Mouse (Mus musculus): ENCODE results near the gene Lct.
"Not testable (repeated sequence)": the region's sequence is repeated elsewhere in the genome, so short reads cannot be mapped to it uniquely, and the experiment has no call there.

The Lct gene

DNA sequence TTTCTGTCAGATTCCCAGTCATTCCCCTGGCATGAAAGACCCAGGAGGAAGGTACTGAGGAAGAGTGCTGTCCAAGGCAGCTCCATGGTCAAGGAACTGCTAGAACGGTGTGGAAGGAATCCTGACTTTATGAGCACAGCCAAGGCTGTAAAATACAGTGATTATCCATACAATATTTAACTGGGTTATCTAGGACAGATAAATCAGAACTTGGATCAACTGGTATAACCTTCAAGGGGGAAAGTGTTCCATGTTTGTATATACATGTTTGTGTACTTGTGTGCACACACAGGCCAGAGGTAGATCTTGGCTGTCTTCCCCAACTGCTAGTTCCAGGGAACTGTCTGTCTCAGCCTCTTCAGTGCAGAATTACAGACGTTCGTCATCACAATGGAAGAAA is at the start of gene Lct:
Lct (minus strand) TSS at position 101 of the 400 bp plus-strand sequence.
- DNase-seq (ENCODE audit: low spot score in 2 of 2), result no peak

DNA sequence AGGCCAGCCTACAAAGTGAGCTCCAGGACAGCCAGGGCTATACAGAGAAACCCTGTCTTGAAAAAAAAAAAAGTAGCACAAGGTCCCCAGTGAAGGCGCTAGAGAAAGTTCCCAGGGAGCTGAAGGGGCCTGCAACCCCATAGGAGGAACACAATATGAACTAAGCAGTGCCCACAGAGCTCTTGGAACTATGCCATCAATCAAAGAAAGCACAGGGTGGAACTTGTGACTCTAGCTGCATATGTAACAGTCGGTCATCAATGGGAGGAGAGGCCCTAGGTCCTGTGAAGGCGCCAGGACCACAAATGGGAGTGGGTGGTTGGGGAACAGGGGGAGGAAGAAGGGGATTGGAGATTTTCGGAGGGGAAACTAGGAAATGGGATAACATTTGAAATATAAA is 48.7 kb upstream of the Lct start:
- DNase-seq (ENCODE audit: low spot score in 2 of 2), result no peak

DNA sequence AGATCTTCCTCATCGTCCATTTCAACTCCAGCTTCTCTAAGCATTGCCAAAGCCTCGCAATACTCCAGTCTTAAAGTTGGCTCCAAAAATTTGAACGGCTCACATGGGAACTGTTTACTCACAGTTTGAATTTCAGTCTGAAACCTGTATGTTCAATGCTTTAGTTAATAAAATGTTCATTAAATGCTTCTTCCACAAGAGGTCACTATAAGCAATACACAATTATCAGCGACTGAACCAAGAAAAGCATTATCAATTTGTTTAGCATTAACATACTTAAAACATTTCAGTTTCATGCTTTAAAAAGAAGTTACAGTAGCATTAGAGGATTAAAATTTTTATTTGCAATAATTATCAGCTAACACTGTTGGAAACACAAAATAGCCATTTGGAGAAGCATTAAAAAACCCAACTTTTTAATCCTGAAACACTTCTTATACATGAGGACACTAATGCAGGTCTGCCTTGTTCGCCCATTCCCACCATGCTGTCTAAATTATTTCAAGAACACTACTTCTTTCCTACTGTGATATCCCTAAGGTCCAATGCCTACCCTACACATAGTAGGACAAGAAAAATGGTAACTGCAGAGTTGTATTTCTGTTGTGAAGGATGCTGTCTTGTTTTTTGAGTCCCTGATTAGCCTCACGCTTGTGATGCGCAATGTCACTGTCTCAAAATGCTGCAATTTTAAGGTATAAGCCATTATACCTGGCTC is 44.2 kb upstream of the Lct start:
- DNase-seq (ENCODE audit: low spot score in 2 of 2), result no peak

DNA sequence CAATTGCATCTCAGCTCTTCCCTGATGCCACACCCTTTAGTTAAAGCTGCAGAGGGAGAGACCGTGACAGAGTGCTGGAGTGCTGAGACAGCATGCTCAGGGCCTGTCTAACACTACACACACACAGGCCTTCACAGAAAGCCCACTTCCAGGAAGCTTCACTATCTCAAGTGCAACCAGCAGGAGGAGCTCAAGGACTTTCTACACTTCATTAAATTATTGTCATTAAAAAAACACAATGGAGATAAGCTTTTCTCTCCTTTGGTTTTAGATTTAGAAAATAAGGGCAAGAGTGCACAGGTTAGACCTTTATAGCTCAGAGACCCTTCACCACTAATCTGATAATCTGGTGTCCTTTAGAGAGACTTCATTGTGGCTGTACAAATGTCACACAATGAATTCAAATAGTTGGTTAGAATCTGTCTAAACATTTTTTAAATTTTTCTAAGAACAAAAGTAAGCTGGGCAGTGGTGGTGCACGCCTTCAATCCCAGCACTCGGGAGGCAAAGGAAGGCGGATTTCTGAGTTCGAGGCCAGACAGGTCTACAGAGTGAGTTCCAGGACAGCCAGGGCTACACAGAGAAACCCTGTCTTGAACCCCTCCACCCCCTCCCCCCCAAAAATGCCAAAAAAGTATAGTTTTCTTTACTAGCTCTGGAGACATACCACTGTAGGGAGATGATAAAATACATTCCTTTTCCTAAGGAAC is 40.8 kb upstream of the Lct start:
- DNase-seq (ENCODE audit: low spot score in 2 of 2), result peak; percentile 57 to 60

DNA sequence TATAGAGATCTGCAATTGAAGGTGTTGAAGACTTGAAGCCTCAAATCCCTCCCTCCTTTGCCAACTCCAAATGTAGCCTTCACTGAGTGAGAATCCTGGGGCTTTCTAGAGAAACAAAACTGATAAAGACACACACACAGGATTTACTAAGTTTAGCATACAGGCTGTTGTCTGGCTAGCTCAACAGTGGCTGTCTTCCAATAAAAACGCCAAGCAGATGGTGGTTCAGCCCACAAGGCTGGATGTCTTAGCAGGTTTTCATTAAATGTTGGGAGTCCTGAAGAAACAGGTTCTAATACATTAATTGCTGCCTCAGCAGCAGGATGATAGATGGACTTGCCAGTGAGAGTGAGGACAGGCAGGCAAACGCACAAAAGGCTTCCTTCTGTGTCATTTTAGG is 32.5 kb upstream of the Lct start:
- peak; percentile 58 to 71 for DNase-seq (ENCODE audit: low spot score in 2 of 2)

GRCm38 (mm10) chr1:128359554-128360376 is 31.6 kb upstream of the Lct start, which contains the start of gene Mcm6:
Gene Mcm6 (minus strand): TSS chr1:128359664.
- peak; percentile 92 to 93 for DNase-seq (ENCODE audit: low spot score in 2 of 2)

- peak in 1 of 2 experiments; percentile 23 for DNase-seq (ENCODE audit: low spot score in 2 of 2)
Measured at GRCm38 (mm10) chr1:128358916-128359553, 30.9 kb upstream of the Lct start.

- DNase-seq (ENCODE audit: low spot score in 2 of 2), result no peak
Measured at GRCm38 (mm10) chr1:128358276-128358675, 30.2 kb upstream of the Lct start.

DNA sequence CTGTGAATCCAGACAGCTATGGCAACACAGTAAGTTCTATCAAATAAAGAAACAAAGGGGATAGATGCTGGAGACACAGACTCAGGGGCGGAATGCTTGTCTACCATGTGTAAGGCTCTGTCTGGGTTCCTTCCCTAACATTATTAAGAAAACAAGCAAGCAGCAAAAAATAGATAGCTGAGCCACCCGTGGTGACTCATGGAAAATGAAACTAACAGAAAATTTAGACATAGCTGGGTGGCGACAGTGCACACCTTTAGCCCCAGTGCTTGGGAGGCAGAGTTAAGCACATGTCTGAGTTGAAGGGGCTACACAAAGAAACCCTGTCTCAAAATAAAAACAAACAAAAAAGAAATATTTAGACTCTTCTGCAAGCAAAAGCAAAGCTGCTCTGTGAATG is 29.3 kb upstream of the Lct start:
- DNase-seq (ENCODE audit: low spot score in 2 of 2), result no peak

DNA sequence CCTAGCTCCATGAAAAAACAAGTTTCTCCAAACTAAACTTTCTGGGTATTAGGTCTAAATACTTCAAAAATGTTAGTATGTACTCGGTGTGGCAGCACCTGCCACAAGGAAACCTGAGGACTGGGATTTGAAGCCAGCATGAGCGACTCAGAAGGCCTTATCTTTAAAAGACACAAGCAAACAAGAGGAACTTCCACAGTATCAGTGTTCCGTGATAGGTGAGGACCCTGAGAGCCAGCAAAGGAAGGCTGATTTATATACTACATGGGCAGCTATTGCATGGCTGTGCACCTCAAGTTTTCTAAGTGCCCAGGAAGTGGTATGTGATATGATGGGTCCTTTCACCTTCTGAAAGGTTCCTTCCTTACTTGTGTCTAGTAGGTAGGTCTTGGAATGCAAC is 25.0 kb upstream of the Lct start:
- DNase-seq (ENCODE audit: low spot score in 2 of 2), result no peak

GRCm38 (mm10) chr1:128344232-128344631 is 16.1 kb upstream of the Lct start:
- no peak for DNase-seq (ENCODE audit: low spot score in 2 of 2)

GRCm38 (mm10) chr1:128337708-128338320 is 9.7 kb upstream of the Lct start:
- no peak for DNase-seq (ENCODE audit: low spot score in 2 of 2)

- DNase-seq (ENCODE audit: low spot score in 2 of 2), result no peak
Measured at GRCm38 (mm10) chr1:128330313-128330712, 2.2 kb upstream of the Lct start.

DNA sequence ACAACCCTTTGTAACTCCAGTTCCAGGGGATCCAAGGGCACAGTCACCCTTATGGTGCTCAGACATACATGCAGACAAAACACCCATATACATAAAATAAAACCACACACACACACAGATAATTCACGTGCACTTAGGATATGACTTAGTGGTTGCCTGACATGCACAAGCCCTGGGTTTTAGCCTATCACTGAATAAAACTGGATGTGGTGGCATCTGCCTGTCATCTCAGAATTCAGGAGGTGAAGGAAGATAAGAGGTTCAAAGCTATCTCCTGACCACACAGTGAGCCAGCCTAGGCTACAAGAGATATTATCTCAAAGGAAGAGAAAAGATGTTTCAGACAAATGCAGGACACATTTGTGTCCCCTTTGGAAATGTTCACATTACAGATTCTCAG is 953 bp downstream of the Lct start:
- DNase-seq (ENCODE audit: low spot score in 2 of 2), result no peak

- DNase-seq (ENCODE audit: low spot score in 2 of 2), result no peak
Measured at GRCm38 (mm10) chr1:128324776-128325175, 3.3 kb downstream of the Lct start.

DNA sequence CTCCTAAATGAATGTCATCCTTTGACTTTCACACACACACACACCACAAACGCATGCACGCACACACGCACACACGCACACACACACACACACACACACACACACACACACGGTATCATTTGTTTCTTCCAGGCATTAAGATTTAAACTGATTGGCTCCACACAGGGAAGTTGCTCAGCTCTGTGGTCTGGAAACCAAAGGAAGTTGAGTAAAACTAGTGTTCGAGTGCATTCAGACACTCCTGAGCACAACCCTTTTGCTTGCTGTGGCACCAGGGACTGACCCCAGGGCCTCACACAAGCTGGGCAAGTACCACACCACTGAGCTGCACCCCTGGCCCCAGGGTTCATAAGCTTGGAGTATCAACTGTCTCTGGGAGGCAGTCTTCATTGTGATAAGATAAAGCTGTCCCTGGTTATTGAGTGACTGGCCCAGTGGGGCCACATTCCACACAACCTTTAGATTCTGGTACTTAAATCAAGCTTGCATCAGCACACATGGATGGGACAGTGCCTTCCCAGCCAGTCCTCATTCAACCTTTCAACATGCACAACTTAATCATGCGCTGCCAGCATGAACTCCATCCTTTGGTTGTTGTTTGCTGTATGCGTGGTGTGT is 5.0 kb downstream of the Lct start:
- DNase-seq (ENCODE audit: low spot score in 2 of 2), result no peak

GRCm38 (mm10) chr1:128319266-128319665 is 8.9 kb downstream of the Lct start:
- not testable (repeated sequence) for DNase-seq (ENCODE audit: low spot score in 2 of 2)

DNA sequence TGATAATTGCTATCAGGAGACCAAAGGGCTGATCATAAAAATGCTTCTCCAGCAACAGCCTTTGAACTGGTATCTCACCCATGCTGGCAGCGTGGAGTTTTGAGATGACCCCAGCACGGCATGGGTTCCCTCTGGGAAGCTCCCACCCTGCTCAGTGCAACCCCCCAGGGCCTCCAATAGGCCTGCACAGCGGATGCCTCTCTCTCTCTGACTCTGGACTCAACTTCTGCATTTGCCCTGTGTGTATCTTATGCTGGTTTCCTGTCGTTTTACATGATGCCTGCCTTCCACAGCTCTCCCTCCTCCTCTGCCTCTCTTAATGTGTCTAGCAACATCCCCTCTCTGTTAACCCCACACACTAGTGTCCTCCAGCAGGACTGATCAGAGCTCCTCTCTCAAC is 13.5 kb downstream of the Lct start:
- no peak for DNase-seq (ENCODE audit: low spot score in 2 of 2)

DNA sequence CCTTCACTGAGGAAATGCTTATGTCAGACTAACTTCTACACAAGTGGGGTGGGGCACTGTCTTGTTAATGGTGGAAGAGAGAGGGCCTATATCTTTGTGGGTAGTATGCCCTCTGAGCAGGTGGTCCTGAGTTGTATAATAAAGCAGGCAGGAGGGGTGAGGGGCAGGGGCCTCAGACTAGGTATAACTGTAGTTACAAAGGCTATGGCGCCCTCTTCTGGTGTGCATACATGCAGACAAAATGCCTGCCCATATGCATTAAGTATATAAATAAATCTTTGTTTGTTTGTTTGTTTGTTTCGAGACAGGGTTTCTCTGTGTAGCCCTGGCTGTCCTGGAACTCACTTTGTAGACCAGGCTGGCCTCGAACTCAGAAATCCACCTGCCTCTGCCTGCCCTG is 19.1 kb downstream of the Lct start:
- DNase-seq (ENCODE audit: low spot score in 2 of 2), result no peak

DNA sequence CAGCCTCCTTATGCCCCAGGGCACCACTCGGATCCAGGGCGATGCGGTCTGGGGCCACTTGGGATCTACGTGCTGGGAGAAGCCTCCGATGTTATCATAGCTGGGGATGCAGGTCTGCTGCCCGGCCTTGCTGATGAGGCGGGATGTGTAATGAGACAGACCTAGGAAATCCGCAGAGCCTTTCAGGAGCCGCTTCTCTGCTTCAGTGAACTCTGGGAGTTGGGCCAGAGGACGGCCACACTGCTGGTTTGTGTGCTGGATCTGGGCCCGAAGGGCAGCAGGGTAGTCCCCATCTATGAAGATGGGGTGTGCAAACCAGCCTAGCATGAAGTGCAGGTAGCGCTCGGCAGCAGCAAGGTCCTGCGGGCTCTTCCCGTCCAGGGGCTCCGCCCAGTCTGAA is 24.2 kb downstream of the Lct start:
- peak in 1 of 2 experiments; percentile 22 for DNase-seq (ENCODE audit: low spot score in 2 of 2)

Data from right cerebral cortex, adult 2 months (tissue).